Mouse (Mus musculus): ENCODE measurements around the gene Wasf3.

GRCm38 (mm10) chr5:146368971-146369370 is 15.8 kb upstream of the Wasf3 start:
- TF ChIP-seq CTCF (IDR thresholded peaks at IDR 0.05; ENCODE audit: borderline replicate concordance, insufficient read depth, low read depth, low read length) (no peak), POLR2A (IDR thresholded peaks at IDR 0.05; ENCODE audit: borderline replicate concordance, insufficient read depth, low read length) (no peak)

Measured in cerebellum, adult 2 months (tissue).